Mouse (Mus musculus): ENCODE measurements around the gene Tead3.

The Tead3 gene

DNA sequence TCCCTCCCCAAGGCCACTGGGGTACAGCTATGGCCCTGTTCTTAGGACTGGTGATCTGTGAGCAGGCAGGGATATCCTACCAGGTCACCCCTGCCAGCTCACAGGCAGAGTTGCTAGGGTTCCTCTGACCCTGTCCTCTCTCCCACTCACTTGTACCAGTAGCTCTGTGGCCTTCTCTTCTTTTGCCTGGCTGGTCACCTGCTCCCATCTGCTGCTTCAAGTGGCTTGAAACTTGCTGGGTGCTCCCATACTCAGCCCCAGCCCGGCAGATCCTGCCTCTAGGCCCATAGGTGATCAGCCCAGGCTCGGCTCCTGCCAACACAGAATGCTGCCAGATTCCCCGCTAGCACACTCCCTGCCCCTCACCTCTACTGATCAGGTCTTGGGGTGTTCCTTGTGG lies 49.8 kb downstream of the Tead3 start:
- DNase-seq (ENCODE audit: low spot score): peak; percentile 23

DNA sequence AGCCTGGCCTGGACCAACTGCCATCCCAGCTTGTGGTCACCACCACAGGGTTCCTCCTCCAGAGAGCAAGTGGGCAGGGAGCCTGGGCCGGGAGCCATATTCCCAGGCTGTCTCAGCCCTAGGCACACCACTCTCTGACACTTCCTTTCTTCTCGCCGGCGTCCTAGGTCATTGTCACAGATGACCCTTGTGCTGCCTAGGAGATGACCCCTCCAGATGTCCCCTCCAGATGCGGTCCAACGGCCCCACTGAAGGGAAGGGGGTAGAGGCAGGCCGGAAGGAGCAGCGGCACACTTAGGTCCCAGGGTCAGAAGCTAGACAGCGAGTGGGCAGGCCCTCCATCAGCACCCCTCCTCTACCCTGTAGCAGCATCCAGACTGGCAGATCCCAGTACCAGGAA lies 50.3 kb downstream of the Tead3 start:
- no peak for DNase-seq (ENCODE audit: low spot score)

DNA sequence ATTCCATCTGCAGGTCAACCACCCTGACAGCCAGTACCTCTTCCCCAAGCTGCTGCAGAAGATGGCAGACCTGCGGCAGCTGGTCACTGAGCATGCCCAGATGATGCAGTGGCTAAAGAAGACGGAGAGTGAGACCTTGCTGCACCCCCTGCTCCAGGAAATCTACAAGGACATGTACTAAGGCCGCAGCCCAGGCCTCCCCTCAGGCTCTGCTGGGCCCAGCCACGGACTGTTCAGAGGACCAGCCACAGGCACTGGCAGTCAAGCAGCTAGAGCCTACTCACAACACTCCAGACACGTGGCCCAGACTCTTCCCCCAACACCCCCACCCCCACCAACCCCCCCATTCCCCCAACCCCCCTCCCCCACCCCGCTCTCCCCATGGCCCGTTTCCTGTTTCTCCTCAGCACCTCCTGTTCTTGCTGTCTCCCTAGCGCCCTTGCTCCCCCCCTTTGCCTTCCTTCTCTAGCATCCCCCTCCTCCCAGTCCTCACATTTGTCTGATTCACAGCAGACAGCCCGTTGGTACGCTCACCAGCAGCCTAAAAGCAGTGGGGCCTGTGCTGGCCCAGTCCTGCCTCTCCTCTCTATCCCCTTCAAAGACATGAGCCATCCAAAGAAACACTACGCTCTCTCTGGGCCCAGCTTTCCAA lies 50.8 kb downstream of the Tead3 start:
- DNase-seq (ENCODE audit: low spot score): no peak

DNA sequence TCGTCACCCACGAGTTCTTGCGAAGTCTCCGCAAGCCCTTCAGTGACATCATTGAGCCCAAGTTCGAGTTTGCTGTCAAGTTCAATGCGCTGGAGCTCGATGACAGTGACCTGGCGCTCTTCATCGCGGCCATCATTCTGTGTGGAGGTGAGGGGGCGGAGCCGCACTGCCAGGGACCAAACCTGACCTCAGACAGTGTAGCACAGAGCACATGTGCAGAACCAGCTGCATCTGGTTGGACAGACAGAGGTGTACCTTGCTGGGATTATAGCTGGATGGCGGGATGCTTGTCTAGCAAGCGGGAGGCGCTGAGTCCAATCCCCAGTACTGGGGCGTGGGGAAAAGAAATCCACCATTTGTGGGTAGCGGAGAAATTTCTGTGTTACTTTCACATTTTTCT lies 51.7 kb downstream of the Tead3 start:
- DNase-seq (ENCODE audit: low spot score): no peak

DNA sequence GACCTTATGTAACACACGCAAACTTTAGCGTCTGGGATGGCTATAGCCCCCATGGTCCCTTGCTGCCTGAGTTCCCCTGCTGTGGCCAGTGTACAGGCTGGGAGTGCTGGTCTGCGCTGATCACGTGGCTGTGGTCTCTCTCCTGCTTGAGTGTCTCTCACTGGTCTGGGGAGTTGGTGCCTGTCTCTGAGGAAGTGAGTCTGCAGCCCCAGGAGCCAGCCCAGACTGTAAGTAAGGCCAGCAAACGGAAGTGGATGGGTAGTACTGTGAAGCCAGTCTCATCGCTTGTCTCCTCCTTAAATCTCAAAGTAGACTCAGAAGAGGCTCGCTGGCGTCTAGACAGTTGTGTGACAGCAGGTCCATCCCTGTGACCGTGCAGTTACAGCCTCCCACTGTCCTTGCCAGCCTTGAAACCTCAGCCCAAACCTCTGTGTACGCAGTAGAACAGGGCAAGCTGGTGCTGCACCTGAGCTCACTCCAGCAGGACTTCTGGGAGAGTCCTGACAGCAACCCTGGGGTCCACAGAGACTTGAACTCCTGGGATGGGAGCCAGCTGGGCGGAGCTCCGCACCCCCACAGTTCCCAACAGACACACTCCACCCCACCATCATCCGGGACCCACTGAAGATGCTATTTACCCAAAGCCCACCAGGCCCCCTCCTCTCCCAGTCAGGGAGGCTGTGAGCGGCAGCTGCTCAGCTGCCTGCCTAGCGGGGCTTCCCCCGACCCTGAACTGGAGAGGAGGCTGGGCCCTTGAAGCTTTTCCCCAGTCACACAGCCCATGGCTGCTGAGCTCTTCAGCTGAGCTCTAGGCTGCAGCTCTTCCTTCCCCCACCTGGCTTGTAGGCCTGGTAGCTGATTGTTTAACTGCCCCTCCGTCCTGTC lies 55.9 kb downstream of the Tead3 start:
- DNase-seq (ENCODE audit: low spot score): no peak

DNA sequence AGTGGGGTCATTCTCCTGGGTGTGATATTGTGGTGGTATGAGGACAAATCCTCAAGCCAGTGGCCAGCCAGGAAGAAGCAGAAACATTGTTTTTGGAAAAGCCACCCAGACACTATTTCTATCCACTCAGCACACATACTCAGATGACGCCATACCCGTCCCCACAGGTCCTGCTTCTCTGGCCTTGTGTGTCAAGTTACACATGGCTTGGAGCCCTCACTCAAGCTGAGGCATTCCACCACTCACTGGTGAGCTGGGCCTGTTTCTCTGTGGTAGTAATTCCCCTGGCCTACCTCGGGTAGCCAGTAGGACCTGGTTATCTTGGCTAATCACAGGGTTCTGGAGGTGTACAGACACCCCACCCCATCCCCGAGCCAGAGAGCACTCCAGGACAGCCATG lies 56.9 kb downstream of the Tead3 start:
- DNase-seq (ENCODE audit: low spot score): no peak

DNA sequence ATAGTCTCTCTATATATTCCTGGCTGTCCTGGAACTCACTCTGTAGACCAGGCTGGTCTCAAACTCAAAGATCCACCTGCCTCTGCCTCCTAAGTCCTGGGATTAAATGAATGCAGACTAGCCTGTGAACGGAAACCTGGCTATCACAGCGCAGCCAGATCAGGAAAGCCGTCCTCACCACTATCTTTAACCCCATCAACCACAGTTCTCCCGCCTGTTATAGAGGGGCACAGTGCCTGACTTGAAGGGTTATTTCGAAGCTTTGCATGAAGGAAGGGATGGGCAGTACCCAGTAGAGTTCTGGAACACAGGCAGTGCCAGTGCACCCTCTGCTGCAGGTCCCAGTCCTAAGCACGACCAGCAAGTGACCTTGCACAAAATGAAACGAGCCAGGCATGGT lies 59.3 kb downstream of the Tead3 start:
- DNase-seq (ENCODE audit: low spot score): no peak

DNA sequence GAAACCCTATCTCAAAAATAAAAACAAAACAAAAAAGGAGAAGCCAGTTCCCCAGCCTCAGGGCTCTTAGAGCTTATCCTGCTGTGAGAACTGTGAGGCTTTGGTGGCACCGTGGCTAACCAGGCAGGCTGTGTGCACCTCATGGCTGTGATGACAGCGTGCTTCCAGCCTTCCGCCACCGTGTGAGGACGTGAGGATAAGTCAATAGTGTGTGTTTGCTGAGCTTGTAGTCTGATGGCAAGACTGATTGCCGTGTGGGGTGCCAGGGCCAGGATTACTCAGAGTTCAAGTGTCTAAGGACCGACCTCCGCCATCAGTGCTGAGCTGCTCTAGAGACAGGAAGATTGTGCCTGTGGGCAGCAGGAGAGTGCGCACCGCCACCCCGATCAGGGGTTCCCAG lies 59.9 kb downstream of the Tead3 start:
- DNase-seq (ENCODE audit: low spot score): no peak

DNA sequence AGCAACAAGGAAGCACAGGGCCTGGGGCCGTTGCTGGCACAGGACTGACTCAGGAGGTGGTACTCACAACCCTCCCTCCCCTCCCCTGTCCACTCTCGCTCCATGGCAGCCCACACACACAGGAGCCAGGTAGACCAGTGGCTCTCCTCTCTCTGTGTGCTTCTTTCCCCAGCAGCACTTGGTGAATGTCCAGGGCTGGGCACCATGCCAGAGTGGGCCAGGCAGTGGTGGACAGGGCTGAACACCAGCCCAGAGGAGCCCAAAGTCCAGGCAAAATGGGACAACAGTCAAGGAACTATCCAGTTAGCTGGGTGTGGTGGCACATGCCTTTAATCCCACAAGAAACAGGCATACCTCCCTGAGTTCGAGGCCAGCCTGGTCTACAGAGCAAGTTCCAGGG lies 60.4 kb downstream of the Tead3 start:
- no peak for DNase-seq (ENCODE audit: low spot score)

DNA sequence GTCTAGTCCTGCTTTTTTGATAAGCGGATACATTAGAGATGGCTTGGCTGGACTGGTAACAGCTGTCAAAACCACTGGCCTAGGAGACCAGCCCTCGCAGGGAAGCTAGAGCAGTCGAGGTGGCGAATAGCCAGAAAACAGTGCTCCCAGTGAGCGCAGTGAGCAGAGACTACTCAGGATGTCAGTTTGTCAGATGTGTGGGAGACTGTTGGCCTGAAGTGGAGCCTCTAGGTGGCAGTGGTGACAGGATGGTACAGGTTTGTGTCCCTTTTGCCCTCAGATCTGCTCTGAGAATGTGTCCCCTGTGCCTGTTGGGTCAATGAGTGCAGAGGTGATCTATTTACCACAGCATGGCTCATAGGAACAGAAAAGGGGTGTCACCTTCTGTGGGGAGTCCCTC lies 62.6 kb downstream of the Tead3 start:
- DNase-seq (ENCODE audit: low spot score): no peak

DNA sequence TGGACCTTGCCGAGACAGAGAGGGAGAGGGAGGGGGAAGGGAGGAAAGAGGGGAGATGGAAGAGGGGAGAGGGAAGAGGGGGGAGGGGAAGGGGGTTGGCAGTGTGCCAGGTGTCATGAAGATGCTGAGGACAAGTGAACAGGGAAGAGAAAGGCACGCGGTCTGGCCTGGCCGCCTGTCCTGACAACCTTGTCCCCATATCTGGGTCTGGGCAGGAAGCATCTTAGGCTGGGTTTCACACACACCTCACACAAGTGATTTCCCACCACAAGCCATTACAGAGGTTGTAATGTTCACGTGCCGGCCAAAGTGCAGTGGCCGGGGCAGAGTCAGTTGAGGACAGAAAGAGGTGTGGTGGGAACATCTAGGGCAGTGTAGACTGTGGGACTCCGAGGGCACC lies 63.0 kb downstream of the Tead3 start:
- no peak for DNase-seq (ENCODE audit: low spot score)

DNA sequence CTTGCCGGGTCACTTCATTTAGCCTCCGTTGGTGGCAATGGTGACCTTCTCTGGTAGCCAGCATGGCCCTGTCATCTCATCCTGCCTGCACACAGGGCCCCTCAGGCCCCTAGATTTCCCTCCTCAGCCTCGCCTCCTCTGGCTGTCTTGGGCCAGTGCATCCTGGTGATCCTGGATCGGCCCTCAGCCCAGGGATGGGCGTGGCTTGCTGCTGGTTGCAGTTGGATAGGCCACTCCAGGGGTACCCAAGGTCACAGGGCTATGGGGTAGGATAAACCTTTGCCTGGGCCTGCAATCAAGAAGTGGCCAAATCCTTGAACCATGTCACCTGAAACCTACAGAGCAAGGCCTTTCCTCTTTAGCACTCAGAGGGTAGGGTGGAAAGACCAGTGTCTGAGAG lies 63.7 kb downstream of the Tead3 start:
- no peak for DNase-seq (ENCODE audit: low spot score)

DNA sequence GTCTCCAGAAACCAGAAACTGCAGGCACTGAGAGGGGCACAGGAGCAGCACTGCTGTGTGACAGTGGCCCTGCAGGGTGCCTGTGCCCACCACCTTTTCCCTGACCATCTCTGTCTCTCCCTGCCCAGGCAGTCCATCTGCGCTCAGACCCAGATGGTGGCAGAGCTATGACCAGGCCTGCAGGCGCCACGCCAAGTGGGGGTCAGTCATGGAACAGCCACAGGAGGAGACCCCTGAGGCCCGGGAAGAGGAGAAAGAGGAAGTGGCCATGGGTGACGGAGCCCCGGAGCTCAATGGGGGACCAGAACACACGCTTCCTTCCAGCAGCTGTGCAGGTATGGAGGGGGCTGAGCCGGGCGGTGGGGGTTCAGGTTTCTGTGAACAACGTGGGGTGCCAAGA lies 64.5 kb downstream of the Tead3 start:
- no peak for DNase-seq (ENCODE audit: low spot score)

DNA sequence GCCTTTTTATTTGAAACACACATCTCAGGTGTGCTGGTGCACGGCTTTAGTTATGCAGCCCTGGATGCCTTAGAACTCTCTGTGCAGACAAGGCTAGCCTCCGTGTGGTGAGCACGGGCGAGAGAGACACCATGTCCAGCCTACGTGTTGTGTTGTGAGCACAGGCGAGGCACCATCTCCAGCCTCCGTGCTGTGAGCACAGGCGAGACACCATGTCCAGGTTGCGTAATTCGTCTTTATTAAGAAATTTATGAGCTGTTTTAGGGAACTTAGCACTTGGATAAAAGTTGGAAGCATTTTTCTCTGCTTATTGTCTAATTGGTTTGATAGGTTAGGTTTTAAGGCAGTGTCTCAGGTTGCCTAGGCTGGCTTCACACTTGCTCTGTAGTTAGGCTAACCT lies 67.4 kb downstream of the Tead3 start:
- no peak for DNase-seq (ENCODE audit: low spot score)

DNA sequence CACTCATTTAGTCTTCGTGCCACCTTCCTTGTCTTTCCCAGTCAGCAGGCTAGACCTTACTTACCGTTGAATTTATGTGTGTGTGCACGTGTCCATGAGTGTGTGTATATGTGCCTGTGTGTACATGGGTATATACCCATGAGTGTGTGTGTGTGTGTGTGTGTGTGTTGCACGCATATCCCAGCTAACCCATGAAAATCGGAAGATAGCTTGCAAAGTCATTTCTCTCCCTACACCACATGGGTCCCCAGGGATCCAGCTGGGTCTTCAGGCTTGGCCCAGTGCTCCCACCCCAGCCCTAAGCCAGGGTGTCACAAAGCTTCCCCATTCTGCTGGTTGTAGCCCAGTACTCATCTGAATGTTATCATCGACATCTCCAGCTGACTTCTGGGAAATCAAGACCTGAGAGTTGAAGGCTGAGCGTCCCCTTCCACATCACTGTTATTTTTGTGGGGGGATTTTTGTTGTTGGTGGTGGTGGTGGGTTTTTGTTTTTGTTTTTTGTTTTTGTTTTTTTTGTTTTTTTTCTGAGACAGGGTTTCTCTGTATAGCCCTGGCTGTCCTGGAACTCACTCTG lies 68.7 kb downstream of the Tead3 start:
- DNase-seq (ENCODE audit: low spot score): no peak
